Mouse (Mus musculus) ES-E14 (cell line): Measurements from ENCODE around the gene Fgf9. TPM values are rescaled to one million over a fixed set of nuclear protein-coding genes. Genes with fewer than 3 reads are reported as not detected.

Experiments
- DNase-seq: peaks from one replicate; pipeline ENCODE4 v3.0.0-alpha.2; 2013; ENCODE audit warnings: low read depth, low spot score
- H3K27ac ChIP-seq: 2 replicates; pipeline ENCODE4 v1.5.1; 2012; ENCODE audit warnings: low read depth, mild to moderate bottlenecking, low read length, moderate library complexity, mixed read lengths; ENCODE audit not compliant: poor library complexity, insufficient read depth, severe bottlenecking
- H3K36me3 ChIP-seq: 2 replicates; pipeline ENCODE4 v1.6.1; 2012; ENCODE audit warnings: mild to moderate bottlenecking, low read length, moderate library complexity, mixed read lengths; ENCODE audit not compliant: control insufficient read depth, poor library complexity, insufficient read depth, severe bottlenecking
- H3K4me1 ChIP-seq, 2 experiments: fragments of 150-350 bp in 1 of 2; sonication (generic) in 1 of 2; 2 replicates each; pipeline ENCODE4 v1.6.1; 2012; ENCODE audit warnings: low read length in 2 of 2, mild to moderate bottlenecking in 1 of 2, mixed read lengths in 1 of 2; ENCODE audit not compliant: control insufficient read depth in 2 of 2, insufficient read depth in 2 of 2, poor library complexity in 1 of 2
- H3K4me3 ChIP-seq, 2 experiments: fragments of 150-350 bp in 1 of 2; sonication (generic) in 1 of 2; 2 replicates each; pipeline ENCODE4 v1.5.1; 2012; ENCODE audit warnings: low read length in 2 of 2, low read depth in 1 of 2, mild to moderate bottlenecking in 1 of 2, mixed read lengths in 1 of 2; ENCODE audit not compliant: insufficient read depth in 1 of 2, poor library complexity in 1 of 2, severe bottlenecking in 1 of 2
- H3K9ac ChIP-seq: 2 replicates; pipeline ENCODE4 v1.6.1; 2012; ENCODE audit warnings: low read depth, mild to moderate bottlenecking, low read length, mixed read lengths; ENCODE audit not compliant: poor library complexity, insufficient read depth, severe bottlenecking
- H3K9me3 ChIP-seq: fragments of 150-350 bp; sonication (generic); 2 replicates; pipeline ENCODE4 v1.6.1; 2012; ENCODE audit warnings: low read depth, mild to moderate bottlenecking, low read length; ENCODE audit not compliant: control insufficient read depth, insufficient read depth
- CHD2 ChIP-seq: IDR thresholded peaks from 2 replicates; pipeline ENCODE4 v1.6.1; 2014; ENCODE audit warnings: mild to moderate bottlenecking, low read depth, low read length, inconsistent platforms
- HCFC1 ChIP-seq: IDR thresholded peaks from 2 replicates; pipeline ENCODE4 v1.6.1; 2012; ENCODE audit warnings: low read length, inconsistent platforms, borderline replicate concordance; ENCODE audit not compliant: insufficient read depth
- MAFK ChIP-seq: IDR thresholded peaks from 2 replicates; pipeline ENCODE4 v1.6.1; 2014; ENCODE audit warnings: mild to moderate bottlenecking, low read depth, low read length, inconsistent platforms; ENCODE audit not compliant: insufficient read depth
- ZC3H11A ChIP-seq: IDR thresholded peaks from 2 replicates; pipeline ENCODE4 v1.6.1; 2012; ENCODE audit warnings: low read depth, mild to moderate bottlenecking, inconsistent platforms, low read length, borderline replicate concordance
- ZNF384 ChIP-seq: IDR thresholded peaks from 2 replicates; pipeline ENCODE4 v1.6.1; 2012; ENCODE audit warnings: low read depth, low read length, inconsistent platforms
- in situ Hi-C, 2 experiments: fragments of 600-800 bp; cut with MboI; formaldehyde crosslinking; loops; one replicate each; pipeline ENCODE4 v1.15.1; 2025; ENCODE audit warnings: low sequenced_read_pairs in 2 of 2, inconsistent platforms in 1 of 2; ENCODE audit not compliant: unreplicated experiment in 2 of 2
- total RNA-seq: library from RNA; depleted of rRNA; stranded (reverse); fragments of 300-350 nt; gene quantifications from 2 replicates; pipeline ENCODE4 v1.2.3, GENCODE M21; 2012

Fgf9 gene
- total RNA-seq, 1 experiment, result not detected

GRCm38 (mm10) chr14:58050691-58051090, 19.7 kb upstream of the Fgf9 start:
- no peak for TF ChIP-seq ZNF384
- no peak for TF ChIP-seq MAFK
- no peak for TF ChIP-seq ZC3H11A
- TF ChIP-seq HCFC1, result no peak
- no peak for TF ChIP-seq CHD2
- Histone ChIP-seq H3K27ac (no peak overlapping the region), H3K9ac (no peak overlapping the region), H3K9me3 (peaks cover 11% of the 10 kb centered on the region), H3K4me3 (no peak overlapping the region), H3K36me3 (no peaks in the 10 kb centered on the region), H3K4me1 (no peaks in the 10 kb centered on the region)
- no peak for DNase-seq
- in situ Hi-C loops, result no loop called here

GRCm38 (mm10) chr14:58067586-58067985, 2.8 kb upstream of the Fgf9 start:
- no peaks in the 10 kb centered on the region for H3K4me1 ChIP-seq
- no peak for DNase-seq
- no peaks in the 10 kb centered on the region for H3K9me3 ChIP-seq
- H3K9ac ChIP-seq, result no peak overlapping the region
- no peak overlapping the region for H3K4me3 ChIP-seq
- no peak overlapping the region for H3K27ac ChIP-seq
- no peak for TF ChIP-seq ZNF384
- no peak for TF ChIP-seq MAFK
- no peak for TF ChIP-seq CHD2
- TF ChIP-seq ZC3H11A, result no peak
- no peak for TF ChIP-seq HCFC1
- in situ Hi-C loops, result no loop called here
- H3K36me3 ChIP-seq, result no peaks in the 10 kb centered on the region

- TF ChIP-seq MAFK (no peak), ZC3H11A (no peak), ZNF384 (no peak), HCFC1 (no peak), CHD2 (no peak)
These were observed 1.7 kb upstream of the Fgf9 start for GRCm38 (mm10) chr14:58068641-58069040.

GRCm38 (mm10) chr14:58069927-58070326, 420 bp upstream of the Fgf9 start:
- DNase-seq, result no peak
- in situ Hi-C loops, result loop anchor here in 1 of 2 experiments (10.0 kb wide), 1 partner anchor 325 kb away; the partner anchor contains the start of gene Gm49361
- Histone ChIP-seq H3K4me3 (peak overlapping the region in 1 of 2 experiments; percentile 55; a peak in 1 of 4 replicates), H3K36me3 (no peaks in the 10 kb centered on the region), H3K9me3 (no peaks in the 10 kb centered on the region), H3K4me1 (no peaks in the 10 kb centered on the region), H3K27ac (no peak overlapping the region), H3K9ac (no peak overlapping the region)
- TF ChIP-seq ZNF384, result 0 out of 2 replicates have a peak, but pooled peaks have one; percentile 17
- TF ChIP-seq ZC3H11A, result no peak
- peak; percentile 95 for TF ChIP-seq MAFK

More at GRCm38 (mm10) chr14:58068641-58069040, 1.7 kb upstream of the Fgf9 start:
- no peak overlapping the region for H3K4me3 ChIP-seq
- H3K36me3 ChIP-seq, result no peaks in the 10 kb centered on the region
- no peaks in the 10 kb centered on the region for H3K9me3 ChIP-seq
- H3K9ac ChIP-seq, result no peak overlapping the region
- no peak overlapping the region for H3K27ac ChIP-seq
- no peaks in the 10 kb centered on the region for H3K4me1 ChIP-seq
- no peak for DNase-seq
- in situ Hi-C loops, result no loop called here

- no peaks in the 10 kb centered on the region for H3K36me3 ChIP-seq
- no peak overlapping the region for H3K27ac ChIP-seq
- peak overlapping the region; percentile 49 to 67; a peak in 3 of 4 replicates for H3K4me3 ChIP-seq
- TF ChIP-seq ZNF384 (no peak), CHD2 (no peak), HCFC1 (no peak), MAFK (no peak), ZC3H11A (no peak)
- H3K9ac ChIP-seq, result no peak overlapping the region; the same call in 1 of the 2 replicates
- no peak for DNase-seq
- no peaks in the 10 kb centered on the region for H3K4me1 ChIP-seq
- H3K9me3 ChIP-seq, result no peaks in the 10 kb centered on the region
- in situ Hi-C loops, result loop anchor here in 1 of 2 experiments (10.0 kb wide), 1 partner anchor 326 kb away; the partner anchor contains the start of gene Gm49361
These were observed 834 bp downstream of the Fgf9 start for GRCm38 (mm10) chr14:58071120-58071641.
